Mouse (Mus musculus) E14TG2a.4 (cell line): ENCODE results near the gene Slc12a9.
A peak's percentile ranks its signal among the peaks of the same experiment; 100 is the strongest.

ENCODE experiments used
- H3K27me3 ChIP-seq: 2 replicates; pipeline ENCODE4 v1.6.1; 2014; ENCODE audit warnings: low read length, control low read depth; ENCODE audit not compliant: insufficient read depth
- H3K36me3 ChIP-seq: 2 replicates; pipeline ENCODE4 v1.6.1; 2014; ENCODE audit warnings: low read length, control low read depth; ENCODE audit not compliant: insufficient read depth
- H3K4me1 ChIP-seq: replicated peaks from 2 replicates; pipeline ENCODE4 v1.6.1; 2014; ENCODE audit warnings: low read depth, low read length, control low read depth
- H3K4me3 ChIP-seq: replicated peaks from 2 replicates; pipeline ENCODE4 v1.5.1; 2014; ENCODE audit warnings: mild to moderate bottlenecking, low read length
- H3K9me3 ChIP-seq: 2 replicates; pipeline ENCODE4 v1.6.1; 2014; ENCODE audit warnings: low read length, control low read depth
- CTCF ChIP-seq: conservative IDR thresholded peaks from 2 replicates; pipeline ENCODE4 v1.5.1; 2014; ENCODE audit warnings: low read length
- NANOG ChIP-seq: IDR thresholded peaks from 2 replicates; pipeline ENCODE4 v1.6.1; 2014; ENCODE audit warnings: borderline replicate concordance, low read length, mixed read lengths
- POU5F1 ChIP-seq: IDR thresholded peaks from 2 replicates; pipeline ENCODE4 v1.6.1; 2014; ENCODE audit warnings: low read length, borderline replicate concordance

Slc12a9 gene

GRCm38 (mm10) chr5:137299240-137299639, 34.2 kb downstream of the Slc12a9 start:
- Histone ChIP-seq H3K9me3 (no peaks in the 10 kb centered on the region), H3K4me3 (no peak overlapping the region), H3K4me1 (peaks cover 90% of the 10 kb centered on the region), H3K36me3 (peaks cover 96% of the 10 kb centered on the region), H3K27me3 (no peaks in the 10 kb centered on the region)
- TF ChIP-seq POU5F1 (no peak), CTCF (no peak), NANOG (no peak)

- H3K9me3 ChIP-seq = no peaks in the 10 kb centered on the region
- no peak for TF ChIP-seq NANOG
- no peak for TF ChIP-seq POU5F1
These were observed 36.3 kb downstream of the Slc12a9 start for GRCm38 (mm10) chr5:137297126-137297525.

GRCm38 (mm10) chr5:137295712-137296111, 37.7 kb downstream of the Slc12a9 start:
- no peaks in the 10 kb centered on the region for H3K9me3 ChIP-seq
- H3K27me3 ChIP-seq = peaks cover 24% of the 10 kb centered on the region
- H3K4me3 ChIP-seq = peak overlapping the region; percentile 88
- TF ChIP-seq NANOG (no peak), CTCF (no peak), POU5F1 (no peak)
- peaks cover 61% of the 10 kb centered on the region for H3K36me3 ChIP-seq
- peaks cover 72% of the 10 kb centered on the region for H3K4me1 ChIP-seq

More at GRCm38 (mm10) chr5:137297126-137297525, 36.3 kb downstream of the Slc12a9 start:
- H3K36me3 ChIP-seq = peaks cover 75% of the 10 kb centered on the region
- no peak overlapping the region for H3K4me3 ChIP-seq
- peaks cover 10% of the 10 kb centered on the region for H3K27me3 ChIP-seq
- peaks cover 80% of the 10 kb centered on the region for H3K4me1 ChIP-seq

GRCm38 (mm10) chr5:137295296-137295695, 38.1 kb downstream of the Slc12a9 start:
- peak overlapping the region; percentile 88 for H3K4me3 ChIP-seq
- peaks cover 72% of the 10 kb centered on the region for H3K4me1 ChIP-seq
- peaks cover 28% of the 10 kb centered on the region for H3K27me3 ChIP-seq
- TF ChIP-seq CTCF (no peak), POU5F1 (no peak), NANOG (no peak)
- peaks cover 57% of the 10 kb centered on the region for H3K36me3 ChIP-seq
- H3K9me3 ChIP-seq = no peaks in the 10 kb centered on the region

GRCm38 (mm10) chr5:137294744-137295093, 38.7 kb downstream of the Slc12a9 start:
- Histone ChIP-seq H3K4me1 (peaks cover 72% of the 10 kb centered on the region), H3K36me3 (peaks cover 51% of the 10 kb centered on the region), H3K9me3 (no peaks in the 10 kb centered on the region), H3K27me3 (peaks cover 34% of the 10 kb centered on the region), H3K4me3 (peak overlapping the region; percentile 88)
- no peak for TF ChIP-seq NANOG
- no peak for TF ChIP-seq POU5F1

DNA sequence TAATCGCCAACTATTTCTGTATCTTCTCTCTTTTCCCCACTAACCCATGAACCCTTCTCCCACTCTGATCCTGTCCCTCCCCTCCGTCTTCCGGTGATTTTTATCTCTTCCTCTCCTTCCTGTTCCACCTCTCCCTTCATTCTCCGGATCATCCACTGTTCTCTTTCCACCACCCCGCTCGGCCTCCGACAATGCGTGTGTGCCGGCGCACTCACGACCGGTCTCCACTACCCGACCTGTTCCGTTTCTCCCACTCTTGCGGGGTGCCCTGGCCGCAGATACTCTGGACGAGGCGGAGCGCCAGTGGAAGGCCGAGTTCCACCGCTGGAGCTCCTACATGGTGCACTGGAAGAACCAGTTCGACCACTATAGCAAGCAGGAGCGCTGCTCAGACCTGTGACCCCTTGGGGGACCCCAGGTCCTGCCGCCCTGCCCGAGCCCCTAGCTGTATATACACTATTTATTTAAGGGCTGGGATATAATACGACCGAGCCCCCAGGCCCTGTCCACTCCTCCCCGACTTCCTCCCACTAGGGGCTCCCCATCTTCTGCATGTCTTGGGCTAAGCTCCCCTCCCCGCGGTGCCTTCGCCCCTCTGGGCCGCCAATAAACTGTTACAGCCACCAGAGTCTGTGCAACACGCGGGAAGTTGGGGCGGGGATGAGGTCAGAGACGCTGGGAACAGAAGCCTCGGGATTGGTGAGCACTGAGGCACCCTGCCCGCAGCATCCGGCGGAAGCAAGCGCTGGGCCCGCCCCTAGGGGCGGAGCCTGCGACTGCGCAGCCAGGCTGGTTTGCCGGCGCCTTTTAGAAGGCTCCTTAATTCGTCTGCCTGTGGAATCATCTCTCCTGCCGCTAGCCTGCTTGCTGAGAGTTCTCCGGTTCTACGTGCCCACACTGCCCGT, 39.3 kb downstream of the Slc12a9 start, which contains the start of gene Ufsp1:
Gene Ufsp1 (plus strand): TSS at position 791 of the 905 bp plus-strand sequence.
- TF ChIP-seq CTCF (no peak), POU5F1 (no peak), NANOG (no peak)
- H3K4me1 ChIP-seq = peaks cover 72% of the 10 kb centered on the region
- peak within 1 kb of the TSS; percentile 88 for H3K4me3 ChIP-seq
- peaks cover 40% of the 10 kb centered on the region for H3K27me3 ChIP-seq
- H3K9me3 ChIP-seq = no peaks in the 10 kb centered on the region
- H3K36me3 ChIP-seq = peaks cover 45% of the 10 kb centered on the region

- TF ChIP-seq CTCF (no peak), POU5F1 (no peak), NANOG (no peak)
- Histone ChIP-seq H3K4me1 (peaks cover 72% of the 10 kb centered on the region), H3K27me3 (peaks cover 47% of the 10 kb centered on the region), H3K9me3 (no peaks in the 10 kb centered on the region), H3K4me3 (peak overlapping the region; percentile 88), H3K36me3 (peaks cover 37% of the 10 kb centered on the region)
These were observed 40.1 kb downstream of the Slc12a9 start for GRCm38 (mm10) chr5:137293282-137293681.

- no peak overlapping the region for H3K4me3 ChIP-seq
- H3K4me1 ChIP-seq = peaks cover 67% of the 10 kb centered on the region
- peaks cover 61% of the 10 kb centered on the region for H3K27me3 ChIP-seq
- H3K9me3 ChIP-seq = no peaks in the 10 kb centered on the region
- TF ChIP-seq CTCF (no peak), POU5F1 (no peak), NANOG (no peak)
- H3K36me3 ChIP-seq = peaks cover 18% of the 10 kb centered on the region
These were observed 41.9 kb downstream of the Slc12a9 start for GRCm38 (mm10) chr5:137291381-137291926.
